Mouse (Mus musculus) E14TG2a.4 (cell line): ENCODE measurements around the gene Zfp493.

Experiments
- CTCF ChIP-seq: conservative IDR thresholded peaks from 2 replicates; pipeline ENCODE4 v1.5.1; 2014; ENCODE audit warnings: low read length
- NANOG ChIP-seq: IDR thresholded peaks from 2 replicates; pipeline ENCODE4 v1.6.1; 2014; ENCODE audit warnings: borderline replicate concordance, low read length, mixed read lengths

DNA sequence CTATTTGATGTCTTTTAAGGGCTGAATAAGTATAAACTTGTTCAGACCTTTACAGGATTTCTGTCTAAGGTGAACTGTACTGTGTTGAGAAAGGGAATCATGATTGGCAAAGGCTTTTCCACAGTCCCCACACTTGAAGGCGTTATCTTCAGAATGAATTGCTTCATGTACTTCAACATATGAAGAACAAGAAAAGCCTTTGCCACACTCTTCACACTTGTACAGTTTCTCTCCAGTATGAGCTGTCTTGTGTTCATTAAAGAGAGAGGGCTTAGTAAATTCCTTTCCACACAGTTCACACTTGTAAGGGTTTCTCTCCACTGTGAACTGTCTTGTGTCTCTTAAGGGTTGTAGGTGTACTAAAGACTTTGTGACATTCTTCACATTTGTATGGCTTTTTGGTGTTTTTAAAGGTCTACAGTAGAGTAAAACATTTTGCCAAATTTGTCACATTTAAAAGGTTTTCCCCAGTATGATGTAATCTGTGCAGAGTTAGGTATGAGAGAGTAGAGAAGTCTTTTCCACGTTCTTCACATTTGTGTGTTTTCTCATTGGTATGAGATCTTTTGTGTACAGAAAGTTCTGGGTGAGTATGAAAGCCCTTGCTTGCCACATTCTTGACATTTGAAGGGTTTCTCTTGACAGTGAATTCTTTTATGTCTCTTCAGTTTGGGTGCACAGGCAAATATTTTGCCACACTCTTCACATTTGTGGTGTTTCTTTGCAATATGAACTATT, 16.3 kb upstream of the Zfp493 start:
- no peak for TF ChIP-seq NANOG
- TF ChIP-seq CTCF: no peak
